ENCODE assay signal across 8 mouse cellular contexts in the genomic region with DNA sequence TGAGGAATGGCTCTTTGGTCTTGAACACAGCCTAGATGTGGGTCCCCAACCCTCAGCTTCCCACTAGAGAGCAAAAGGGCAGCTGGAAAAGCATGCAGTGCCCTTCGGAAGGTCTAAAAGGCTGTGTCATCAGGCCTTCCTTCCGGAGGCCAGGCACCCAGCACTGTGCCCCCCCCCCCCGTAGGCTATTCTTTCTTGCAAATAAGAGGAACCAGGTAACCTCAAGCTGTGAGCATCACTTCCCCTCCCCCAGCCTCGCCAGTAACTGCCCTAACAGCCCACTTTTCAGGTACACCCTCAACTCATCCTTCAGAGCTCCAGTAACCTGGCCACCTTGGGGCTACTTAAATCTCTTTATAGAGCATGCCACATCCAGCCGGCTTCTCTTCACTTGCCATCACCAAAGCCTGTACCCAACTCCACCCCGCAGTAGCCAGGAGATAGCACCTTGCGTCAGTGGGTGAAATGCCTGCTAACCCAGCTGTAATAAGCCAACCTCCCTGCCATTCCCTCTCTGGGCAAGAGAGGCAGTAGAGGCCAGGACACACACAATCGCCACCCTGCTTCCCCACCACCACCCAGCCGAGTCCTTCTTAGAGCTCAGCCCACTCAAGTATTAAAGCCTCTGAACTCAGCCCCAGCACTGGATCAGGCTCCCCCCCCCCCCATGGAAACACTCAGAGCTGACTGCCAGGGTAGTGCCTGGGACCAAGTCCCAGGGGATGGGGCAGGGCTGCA. TPM values are rescaled to one million over a fixed set of nuclear protein-coding genes. Genes with fewer than 3 reads are reported as not detected.
DNase-seq lines count a peak whose midpoint lies in the region; ATAC-seq and TF ChIP-seq lines count a peak whose summit lies in the region.

No protein-coding gene starts in this region.

- peaks cover 11% of the 10 kb centered on the region for H3K4me1 ChIP-seq in bone marrow, adult 2 months (ENCODE audit: control insufficient read depth, insufficient read depth, low read length)
- peaks cover 26% of the 10 kb centered on the region for H3K4me1 ChIP-seq in hindbrain, embryonic 10.5 days (replicated peaks)
- H3K4me1 ChIP-seq in liver, embryonic 12.5 days: peaks cover 69% of the 10 kb centered on the region

- peak overlapping the region; percentile 73 for H3K4me3 ChIP-seq in bone marrow, adult 2 months (replicated peaks; ENCODE audit: control insufficient read depth, low read depth, low read length)
- H3K4me3 ChIP-seq in hindbrain, embryonic 10.5 days: peak overlapping the region; percentile 77; the same call in 1 of the 2 replicates
- H3K4me3 ChIP-seq in liver, embryonic 12.5 days: peak overlapping the region; percentile 72

- DNase-seq in left cerebral cortex, adult 18-20 months (ENCODE audit: low spot score in 2 of 2): peak; percentile 27 to 28
- no peak for DNase-seq in left cerebral cortex, adult 11 months (ENCODE audit: low spot score)
- DNase-seq in hindbrain, embryonic 10.5 days (ENCODE audit: low spot score): peak; percentile 23
- DNase-seq in naive thymus-derived CD4-positive, alpha-beta T cell, adult 2 months (ENCODE audit: low read depth): peak; percentile 60
- DNase-seq in ovary, postnatal 14 days (ENCODE audit: low spot score): no peak
- DNase-seq in frontal cortex, postnatal 36 days (ENCODE audit: low spot score in 2 of 2): no peak

- H3K9me3 ChIP-seq in hindbrain, embryonic 10.5 days: no peaks in the 10 kb centered on the region
- no peaks in the 10 kb centered on the region for H3K9me3 ChIP-seq in liver, embryonic 12.5 days (replicated peaks)

- 0% methylated on average over 9 of the region's 9 CpGs for WGBS in bone marrow, adult 2 months
- WGBS in hindbrain, embryonic 10.5 days: 44% methylated on average over 9 of the region's 9 CpGs
- 10% methylated on average over 9 of the region's 9 CpGs for WGBS in liver, embryonic 12.5 days (ENCODE audit: insufficient replicate concordance)

- no peak for TF ChIP-seq POLR2A in bone marrow, adult 2 months (IDR thresholded peaks at IDR 0.05; ENCODE audit: borderline replicate concordance, control insufficient read depth, low read depth, low read length)

- H3K4me2 ChIP-seq in liver, embryonic 12.5 days: peak overlapping the region; percentile 99

- H3K27ac ChIP-seq in bone marrow, adult 2 months (ENCODE audit: control insufficient read depth, insufficient read depth, low read depth, low read length, poor library complexity): peak overlapping the region; percentile 83
- H3K27ac ChIP-seq in hindbrain, embryonic 10.5 days: no peak overlapping the region
- H3K27ac ChIP-seq in liver, embryonic 12.5 days: peak overlapping the region; percentile 86

- H3K9ac ChIP-seq in liver, embryonic 12.5 days: peak overlapping the region; percentile 79

- H3K27me3 ChIP-seq in hindbrain, embryonic 10.5 days (ENCODE audit: insufficient read depth, poor library complexity, severe bottlenecking): peaks cover 19% of the 10 kb centered on the region
- H3K27me3 ChIP-seq in liver, embryonic 12.5 days (replicated peaks): no peaks in the 10 kb centered on the region

- no peaks in the 10 kb centered on the region for H3K36me3 ChIP-seq in hindbrain, embryonic 10.5 days
- H3K36me3 ChIP-seq in liver, embryonic 12.5 days: no peaks in the 10 kb centered on the region

- ATAC-seq in liver, embryonic 12.5 days: peak; percentile 73

- peak; percentile 67 for TF ChIP-seq CTCF in bone marrow, adult 2 months (IDR thresholded peaks at IDR 0.05; ENCODE audit: control insufficient read depth, insufficient read depth, low read length)

RNA-seq across cellular contexts. Expression of gene Bid, which starts 1.6 kb away (rescaled TPM):
- total RNA-seq in left cerebral cortex, adult 18-20 months (2021): 10 to 100 TPM in 1 of 2 experiments, 1 to 10 TPM in 1; 9.2 to 10.0 TPM
- polyA plus RNA-seq in bone marrow, adult 2 months (2011; ENCODE audit: insufficient read depth, insufficient read length, low replicate concordance, missing spikeins): 11.4 and 20.4 TPM in 2 replicates
- polyA plus RNA-seq in hindbrain, embryonic 10.5 days (2016; fragmentation: Nextera tagmentation; extraction: Ambion mirVana): 15.7 and 17.5 TPM in 2 replicates
- 32.4 and 32.9 TPM in 2 replicates for polyA plus RNA-seq in liver, embryonic 12.5 days (2016; fragmentation: Nextera tagmentation; extraction: Ambion mirVana)

Comparison
In these comparisons a context has a peak if more than half of its experiments do, and no peak if none do; other contexts are left out.
1. DNase-seq: peak in left cerebral cortex, adult 18-20 months (2 of 2), hindbrain, embryonic 10.5 days (single experiment) and naive thymus-derived CD4-positive, alpha-beta T cell, adult 2 months (single experiment); none in left cerebral cortex, adult 11 months (single experiment), ovary, postnatal 14 days (single experiment) and frontal cortex, postnatal 36 days (0 of 2).
2. Peak in every context shown above with its lines, with median percentiles within 50 percentile points of each other: H3K4me3 ChIP-seq.